Mouse (Mus musculus) ES-CJ7 (cell line): ENCODE results near the gene Atp2b1.
"Not testable (repeated sequence)": the region's sequence is repeated elsewhere in the genome, so short reads cannot be mapped to it uniquely, and the experiment has no call there.

ENCODE experiments used
- DNase-seq: peaks from one replicate; pipeline ENCODE4 v3.0.0; 2011; ENCODE audit warnings: low read depth, low spot score

Atp2b1 gene

GRCm38 (mm10) chr10:98962092-98962491 is 47.9 kb downstream of the Atp2b1 start:
- no peak for DNase-seq

GRCm38 (mm10) chr10:98966407-98967215 is 52.4 kb downstream of the Atp2b1 start:
- no peak for DNase-seq

- DNase-seq, result peak; percentile 36
These were observed 53.2 kb downstream of the Atp2b1 start for GRCm38 (mm10) chr10:98967240-98967891.

- no peak for DNase-seq
These were observed 56.7 kb downstream of the Atp2b1 start for GRCm38 (mm10) chr10:98970917-98971316.

- no peak for DNase-seq
These were observed 58.2 kb downstream of the Atp2b1 start for GRCm38 (mm10) chr10:98972359-98972758.

GRCm38 (mm10) chr10:98972912-98973605 is 58.9 kb downstream of the Atp2b1 start:
- no peak for DNase-seq

GRCm38 (mm10) chr10:98974645-98975044 is 60.4 kb downstream of the Atp2b1 start:
- no peak for DNase-seq

- DNase-seq, result no peak
These were observed 61.4 kb downstream of the Atp2b1 start for GRCm38 (mm10) chr10:98975611-98976010.

- DNase-seq, result no peak
These were observed 62.8 kb downstream of the Atp2b1 start for GRCm38 (mm10) chr10:98976877-98977494.

- DNase-seq, result no peak
These were observed 64.6 kb downstream of the Atp2b1 start for GRCm38 (mm10) chr10:98978766-98979165.

GRCm38 (mm10) chr10:98979296-98979695 is 65.1 kb downstream of the Atp2b1 start:
- no peak for DNase-seq

- no peak for DNase-seq
These were observed 65.7 kb downstream of the Atp2b1 start for GRCm38 (mm10) chr10:98979951-98980350.

- DNase-seq, result no peak
These were observed 77.8 kb downstream of the Atp2b1 start for GRCm38 (mm10) chr10:98991964-98992363.

- DNase-seq, result no peak
These were observed 79.0 kb downstream of the Atp2b1 start for GRCm38 (mm10) chr10:98993186-98993585.

GRCm38 (mm10) chr10:98995016-98995747 is 81.0 kb downstream of the Atp2b1 start:
- DNase-seq, result not testable (repeated sequence)

- DNase-seq, result no peak
These were observed 90.7 kb downstream of the Atp2b1 start for GRCm38 (mm10) chr10:99004866-99005265.

- no peak for DNase-seq
These were observed 96.9 kb downstream of the Atp2b1 start for GRCm38 (mm10) chr10:99011084-99011483.

- no peak for DNase-seq
These were observed 97.9 kb downstream of the Atp2b1 start for GRCm38 (mm10) chr10:99012086-99012485.

- DNase-seq, result no peak
These were observed 100.5 kb downstream of the Atp2b1 start for GRCm38 (mm10) chr10:99014737-99015136.

- no peak for DNase-seq
These were observed 102.8 kb downstream of the Atp2b1 start for GRCm38 (mm10) chr10:99016996-99017395.

GRCm38 (mm10) chr10:99027462-99027861 is 113.3 kb downstream of the Atp2b1 start:
- no peak for DNase-seq
